Mouse (Mus musculus) midbrain, embryonic 10.5 days (tissue): ENCODE measurements around the gene Zc3h6. TPM values are rescaled to one million over a fixed set of nuclear protein-coding genes. Genes with fewer than 3 reads are reported as not detected.

ENCODE experiments used
- DNase-seq: peaks from one replicate; pipeline ENCODE4 v3.0.0-alpha.2; 2017; ENCODE audit warnings: low spot score
- H3K27ac ChIP-seq: fragments of 300-500 bp; sonication (generic); replicated peaks from 2 replicates; pipeline ENCODE4 v1.5.1; 2016; ENCODE audit warnings: mild to moderate bottlenecking
- H3K27me3 ChIP-seq: fragments of 300-500 bp; sonication (generic); 2 replicates; pipeline ENCODE4 v1.6.1; 2016; ENCODE audit warnings: low read depth, mild to moderate bottlenecking; ENCODE audit not compliant: poor library complexity, severe bottlenecking
- H3K36me3 ChIP-seq: fragments of 300-500 bp; sonication (generic); 2 replicates; pipeline ENCODE4 v1.6.1; 2016; ENCODE audit warnings: mild to moderate bottlenecking, moderate library complexity
- H3K4me1 ChIP-seq: fragments of 300-500 bp; sonication (generic); 2 replicates; pipeline ENCODE4 v1.6.1; 2016
- H3K4me3 ChIP-seq: fragments of 300-500 bp; sonication (generic); 2 replicates; pipeline ENCODE4 v1.5.1; 2016; ENCODE audit warnings: mild to moderate bottlenecking, moderate library complexity
- H3K9me3 ChIP-seq: fragments of 300-500 bp; sonication (generic); replicated peaks from 2 replicates; pipeline ENCODE4 v1.6.1; 2016; ENCODE audit warnings: mild to moderate bottlenecking
- WGBS: fragments of 180-500 bp; shearing (Covaris S2); methylation state at CpG from one replicate; pipeline ENCODE4 v1.1.7; 2016; 5-methylcytosine and 5-hydroxymethylcytosine counted together
- polyA plus RNA-seq: library from polyadenylated mRNA; unstranded; fragments of >200 nt; fragmentation: Nextera tagmentation; extraction: Ambion mirVana; gene quantifications from 2 replicates; pipeline ENCODE4 v1.2.1, GENCODE M21; 2016

Zc3h6 gene
- polyA plus RNA-seq, 1 experiment from 2014 or later = 1.5 TPM

GRCm38 (mm10) chr2:129046172-129046845 is 79.1 kb downstream of the Zc3h6 start:
- Histone ChIP-seq H3K36me3 (no peaks in the 10 kb centered on the region), H3K27me3 (peaks cover 3% of the 10 kb centered on the region)
- WGBS = 85% methylated on average over 6 of the region's 6 CpGs

GRCm38 (mm10) chr2:129046846-129047196 is 79.6 kb downstream of the Zc3h6 start:
- Histone ChIP-seq H3K27me3 (no peaks in the 10 kb centered on the region; the same call in 1 of the 2 replicates), H3K9me3 (no peaks in the 10 kb centered on the region), H3K27ac (no peak overlapping the region), H3K4me3 (no peak overlapping the region), H3K36me3 (no peaks in the 10 kb centered on the region), H3K4me1 (no peaks in the 10 kb centered on the region)
- no peak for DNase-seq
- 89% methylated on average over 4 of the region's 4 CpGs for WGBS

More at GRCm38 (mm10) chr2:129046172-129046845, 79.1 kb downstream of the Zc3h6 start:
- no peak overlapping the region for H3K27ac ChIP-seq
- no peak for DNase-seq
- no peak overlapping the region for H3K4me3 ChIP-seq
- no peaks in the 10 kb centered on the region for H3K9me3 ChIP-seq
- H3K4me1 ChIP-seq = no peaks in the 10 kb centered on the region

- Histone ChIP-seq H3K36me3 (no peaks in the 10 kb centered on the region), H3K9me3 (no peaks in the 10 kb centered on the region), H3K4me3 (no peak within 1 kb of the TSS), H3K4me1 (no peaks in the 10 kb centered on the region), H3K27ac (no peak within 1 kb of the TSS), H3K27me3 (no peaks in the 10 kb centered on the region)
- DNase-seq = no peak
- 80% methylated on average over 8 of the region's 8 CpGs for whole genome bisulfite sequencing
Observed at GRCm38 (mm10) chr2:129047811-129048210, 80.6 kb downstream of the Zc3h6 start, which contains the start of gene Vinac1. Vinac1 (minus strand) TSS chr2:129048172.

GRCm38 (mm10) chr2:129052451-129052983 is 85.3 kb downstream of the Zc3h6 start:
- no peaks in the 10 kb centered on the region for H3K4me1 ChIP-seq
- H3K9me3 ChIP-seq = peaks cover 11% of the 10 kb centered on the region; the same call in 1 of the 2 replicates
- no peak for DNase-seq
- no peaks in the 10 kb centered on the region for H3K27me3 ChIP-seq
- H3K36me3 ChIP-seq = no peaks in the 10 kb centered on the region
- H3K4me3 ChIP-seq = no peak overlapping the region
- no peak overlapping the region for H3K27ac ChIP-seq
- WGBS = 83% methylated on average over 4 of the region's 4 CpGs

- Histone ChIP-seq H3K9me3 (peaks cover 23% of the 10 kb centered on the region), H3K4me1 (no peaks in the 10 kb centered on the region), H3K27me3 (no peaks in the 10 kb centered on the region), H3K36me3 (no peaks in the 10 kb centered on the region), H3K27ac (no peak overlapping the region), H3K4me3 (no peak overlapping the region)
- WGBS = 92% methylated on average over 6 of the region's 6 CpGs
- DNase-seq = no peak
Observed at GRCm38 (mm10) chr2:129055741-129056140, 88.5 kb downstream of the Zc3h6 start.

GRCm38 (mm10) chr2:129056597-129056996 is 89.4 kb downstream of the Zc3h6 start:
- 46% methylated on average over 9 of the region's 9 CpGs for WGBS
- no peak overlapping the region for H3K4me3 ChIP-seq
- peak; percentile 35 for DNase-seq
- no peaks in the 10 kb centered on the region for H3K36me3 ChIP-seq
- H3K27ac ChIP-seq = no peak overlapping the region
- H3K27me3 ChIP-seq = no peaks in the 10 kb centered on the region
- H3K9me3 ChIP-seq = peaks cover 23% of the 10 kb centered on the region
- H3K4me1 ChIP-seq = no peaks in the 10 kb centered on the region

GRCm38 (mm10) chr2:129057256-129057655 is 90.1 kb downstream of the Zc3h6 start:
- H3K27ac ChIP-seq = no peak overlapping the region
- no peaks in the 10 kb centered on the region for H3K27me3 ChIP-seq
- WGBS = 96% methylated on average over 8 of the region's 8 CpGs
- H3K9me3 ChIP-seq = peaks cover 23% of the 10 kb centered on the region
- no peak for DNase-seq
- no peak overlapping the region for H3K4me3 ChIP-seq
- H3K4me1 ChIP-seq = no peaks in the 10 kb centered on the region
- H3K36me3 ChIP-seq = no peaks in the 10 kb centered on the region

- WGBS = 90% methylated on average over 6 of the region's 6 CpGs
Observed at GRCm38 (mm10) chr2:129057920-129058361, 90.7 kb downstream of the Zc3h6 start.

GRCm38 (mm10) chr2:129061456-129062059 is 94.4 kb downstream of the Zc3h6 start:
- no peak for DNase-seq
- H3K9me3 ChIP-seq = peaks cover 17% of the 10 kb centered on the region
- 82% methylated on average over 10 of the region's 10 CpGs for WGBS

More at GRCm38 (mm10) chr2:129057920-129058361, 90.7 kb downstream of the Zc3h6 start:
- peaks cover 23% of the 10 kb centered on the region for H3K9me3 ChIP-seq
- no peaks in the 10 kb centered on the region for H3K4me1 ChIP-seq
- no peaks in the 10 kb centered on the region for H3K36me3 ChIP-seq
- no peaks in the 10 kb centered on the region for H3K27me3 ChIP-seq
- H3K4me3 ChIP-seq = no peak overlapping the region
- DNase-seq = no peak
- no peak overlapping the region for H3K27ac ChIP-seq

GRCm38 (mm10) chr2:129065437-129066282 is 98.5 kb downstream of the Zc3h6 start, which contains the start of gene Ttl:
Ttl (plus strand) TSS chr2:129065942.
- Histone ChIP-seq H3K4me3 (peak within 1 kb of the TSS; percentile 87), H3K4me1 (peaks cover 24% of the 10 kb centered on the region), H3K27ac (peak within 1 kb of the TSS; percentile 89), H3K27me3 (no peaks in the 10 kb centered on the region), H3K36me3 (peaks cover 19% of the 10 kb centered on the region), H3K9me3 (peaks cover 6% of the 10 kb centered on the region; the same call in 1 of the 2 replicates)
- peak; percentile 82 for DNase-seq
- WGBS = 2% methylated on average over 56 of the region's 62 CpGs

More at GRCm38 (mm10) chr2:129061456-129062059, 94.4 kb downstream of the Zc3h6 start:
- no peak overlapping the region for H3K27ac ChIP-seq
- H3K36me3 ChIP-seq = no peaks in the 10 kb centered on the region
- H3K4me3 ChIP-seq = no peak overlapping the region
- H3K27me3 ChIP-seq = no peaks in the 10 kb centered on the region
- peaks cover 13% of the 10 kb centered on the region for H3K4me1 ChIP-seq

- H3K27ac ChIP-seq = peak overlapping the region; percentile 89
- 1% methylated on average over 20 of the region's 20 CpGs for WGBS
- H3K36me3 ChIP-seq = peaks cover 19% of the 10 kb centered on the region
- peaks cover 6% of the 10 kb centered on the region; the same call in 1 of the 2 replicates for H3K9me3 ChIP-seq
- peak; percentile 57 for DNase-seq
- peaks cover 24% of the 10 kb centered on the region for H3K4me1 ChIP-seq
- peak overlapping the region; percentile 87 for H3K4me3 ChIP-seq
- no peaks in the 10 kb centered on the region for H3K27me3 ChIP-seq
Observed at GRCm38 (mm10) chr2:129066326-129066725, 99.1 kb downstream of the Zc3h6 start.
